Mouse (Mus musculus) bone marrow macrophage, adult 2 months (primary cell): ENCODE results near the gene Chchd1. TPM values are rescaled to one million over a fixed set of nuclear protein-coding genes. Genes with fewer than 3 reads are reported as not detected.

Experiments
- H3K27ac ChIP-seq: 2 replicates; pipeline ENCODE4 v1.5.1; 2012; ENCODE audit warnings: low read depth, low read length; ENCODE audit not compliant: insufficient read depth
- H3K4me1 ChIP-seq: 2 replicates; pipeline ENCODE4 v1.6.1; 2012; ENCODE audit warnings: low read length; ENCODE audit not compliant: control insufficient read depth, insufficient read depth
- H3K4me3 ChIP-seq: 2 replicates; pipeline ENCODE4 v1.5.1; 2012; ENCODE audit warnings: mild to moderate bottlenecking, low read length, moderate library complexity; ENCODE audit not compliant: insufficient read depth
- CTCF ChIP-seq: IDR thresholded peaks from 2 replicates; pipeline ENCODE4 v1.5.1; 2012; ENCODE audit warnings: low read depth, mild to moderate bottlenecking, low read length, moderate library complexity
- POLR2A ChIP-seq: IDR thresholded peaks from 2 replicates; pipeline ENCODE4 v1.6.1; 2012; ENCODE audit warnings: mild to moderate bottlenecking, low read depth, low read length, borderline replicate concordance
- polyA plus RNA-seq: library from polyadenylated mRNA; stranded (reverse); fragments of >200 nt; gene quantifications from 2 replicates; pipeline ENCODE4 v1.2.4, GENCODE M21; 2012; ENCODE audit not compliant: missing spikeins, insufficient read depth, insufficient read length

Chchd1 gene
- polyA plus RNA-seq: 70.7 and 91.5 TPM in 2 replicates

DNA sequence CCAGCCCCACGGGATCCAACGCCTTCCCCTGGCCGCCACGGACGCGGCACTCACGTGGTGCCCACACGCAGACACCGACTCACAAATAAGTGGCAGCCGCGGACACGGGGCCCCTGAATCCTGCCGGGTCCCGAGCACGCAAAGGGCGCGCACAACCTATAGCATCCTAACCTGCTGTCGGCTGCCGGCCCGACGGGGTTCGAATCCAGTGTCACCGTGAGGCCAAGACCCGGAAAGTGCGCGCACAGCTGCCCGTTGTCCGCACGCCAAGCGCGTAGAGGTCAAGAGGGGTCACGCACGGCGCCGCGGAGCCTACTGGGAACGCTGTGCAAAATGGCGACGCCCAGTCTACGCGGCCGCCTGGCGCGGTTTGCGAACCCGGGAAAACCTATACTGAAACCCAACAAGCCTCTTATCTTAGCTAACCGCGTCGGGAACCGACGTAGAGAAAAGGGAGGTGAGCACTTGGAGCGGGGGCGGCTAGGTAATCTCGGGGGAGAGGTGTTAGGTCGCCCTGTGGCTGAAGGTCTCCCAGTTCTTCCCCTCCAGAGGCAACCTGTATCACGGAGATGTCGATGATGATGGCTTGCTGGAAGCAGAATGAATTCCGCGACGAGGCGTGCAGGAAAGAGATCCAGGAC, at the start of gene Chchd1:
Gene Chchd1 (plus strand): TSS at position 266 of the 641 bp plus-strand sequence.
- H3K4me1 ChIP-seq: peaks cover 20% of the 10 kb centered on the region
- TF ChIP-seq POLR2A (no peak), CTCF (no peak)
- peak within 1 kb of the TSS; percentile 93 for H3K4me3 ChIP-seq
- peak within 1 kb of the TSS; percentile 76 for H3K27ac ChIP-seq

DNA sequence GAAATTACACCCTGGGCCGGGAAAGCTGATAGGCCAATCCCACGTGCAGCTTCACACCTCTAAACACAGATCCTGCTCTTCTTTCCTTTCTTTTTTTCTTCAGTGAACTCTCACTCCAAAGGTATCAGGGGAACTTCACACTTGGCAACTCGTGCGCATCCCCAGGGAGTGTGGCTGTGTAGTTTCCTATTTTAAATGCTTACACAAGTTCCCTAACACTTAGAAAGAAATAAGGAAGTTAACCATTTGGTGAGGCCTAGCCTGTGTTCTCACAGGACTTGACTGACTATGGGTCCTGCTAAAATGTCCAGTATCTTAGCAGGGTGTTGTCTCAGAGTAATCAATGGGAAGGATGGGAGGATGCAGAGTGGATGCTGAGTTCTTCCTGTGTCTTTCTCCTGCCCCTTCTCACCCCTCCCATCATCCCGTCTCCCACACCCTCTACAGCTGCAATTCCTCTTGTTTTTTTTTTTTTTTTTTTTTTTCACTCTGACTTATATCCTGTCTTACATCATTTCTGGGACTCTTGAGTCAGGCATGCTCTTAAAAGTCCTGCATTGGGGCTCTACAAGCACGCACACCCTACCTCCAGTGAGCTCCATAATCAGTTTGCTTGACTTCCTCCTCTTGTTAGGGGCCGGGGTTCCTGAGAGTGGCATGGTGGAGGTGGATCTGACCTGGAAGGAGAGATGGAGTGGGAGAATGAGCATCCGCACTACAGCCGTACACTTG, 48.0 kb upstream of the Chchd1 start:
- Histone ChIP-seq H3K4me3 (no peak overlapping the region), H3K4me1 (peaks cover 37% of the 10 kb centered on the region), H3K27ac (peak overlapping the region; percentile 92)
- TF ChIP-seq CTCF (no peak), POLR2A (no peak)

DNA sequence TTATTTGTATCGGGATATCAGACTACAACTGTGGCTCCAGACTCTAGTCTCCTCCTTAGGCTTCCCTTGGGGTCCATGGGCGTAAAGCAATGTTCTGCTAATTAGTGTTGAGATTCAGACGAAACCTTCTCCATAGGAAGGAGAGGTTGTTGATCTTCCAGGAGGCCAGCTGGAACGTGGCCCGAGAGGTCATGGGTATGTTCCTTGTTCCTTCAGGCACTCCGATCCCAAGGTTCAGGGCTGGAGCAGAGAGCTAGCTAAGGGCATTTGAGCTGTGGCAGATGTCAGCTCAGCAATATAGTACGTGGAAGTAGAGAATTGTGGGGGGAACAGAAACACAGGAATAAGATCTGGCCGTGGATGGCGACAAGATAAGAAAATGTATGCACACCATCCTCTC, 47.1 kb upstream of the Chchd1 start:
- TF ChIP-seq POLR2A (no peak), CTCF (no peak)
- Histone ChIP-seq H3K4me3 (no peak overlapping the region), H3K4me1 (peaks cover 39% of the 10 kb centered on the region), H3K27ac (peak overlapping the region; percentile 92)

DNA sequence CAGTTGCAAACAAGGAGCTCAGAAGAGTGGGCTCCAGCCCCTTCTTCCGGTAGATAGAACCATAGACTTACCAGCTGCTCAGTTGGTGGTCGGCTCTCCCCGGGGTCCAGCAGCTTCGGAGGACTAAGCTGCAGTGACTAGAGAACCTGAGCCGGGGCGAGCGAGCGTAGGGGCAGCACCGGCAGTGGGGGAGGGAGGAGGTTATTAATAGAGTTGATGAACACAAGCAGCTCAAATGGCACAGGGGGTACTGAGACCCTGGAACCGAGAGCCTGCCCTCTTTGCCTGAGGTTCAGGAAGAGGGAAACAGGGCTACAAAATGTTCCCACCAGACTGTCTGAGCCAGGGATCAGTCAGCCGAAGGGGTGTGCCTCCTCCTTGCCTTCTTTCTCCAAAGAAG, 46.4 kb upstream of the Chchd1 start, which contains the start of gene Myoz1:
Gene Myoz1 (minus strand): TSS at position 180 of the 400 bp plus-strand sequence.
- TF ChIP-seq CTCF (no peak), POLR2A (no peak)
- peak within 1 kb of the TSS; percentile 92 for H3K27ac ChIP-seq
- no peak within 1 kb of the TSS for H3K4me3 ChIP-seq
- H3K4me1 ChIP-seq: peaks cover 40% of the 10 kb centered on the region

DNA sequence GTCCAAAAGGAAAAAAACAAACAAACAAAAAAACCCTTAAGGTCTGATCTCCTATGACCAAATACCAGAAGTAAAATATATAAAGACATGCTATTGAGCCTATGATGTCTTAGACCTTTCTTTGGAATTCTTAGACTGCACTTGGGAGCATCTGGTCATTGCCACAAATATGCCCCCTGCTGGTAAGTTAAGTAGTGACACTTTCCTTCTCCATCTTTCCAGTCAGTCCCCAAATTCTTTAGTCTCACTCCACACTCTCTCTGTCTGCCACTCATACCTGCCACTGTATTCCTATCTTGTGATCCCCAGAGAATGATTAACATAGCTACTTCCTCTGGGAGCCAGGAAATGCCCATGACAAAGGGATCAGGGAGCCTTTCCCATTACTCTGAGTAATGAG, 44.5 kb upstream of the Chchd1 start:
- H3K4me1 ChIP-seq: peaks cover 31% of the 10 kb centered on the region
- TF ChIP-seq POLR2A: no peak
- TF ChIP-seq CTCF: no peak
- no peak overlapping the region for H3K27ac ChIP-seq
- H3K4me3 ChIP-seq: no peak overlapping the region

DNA sequence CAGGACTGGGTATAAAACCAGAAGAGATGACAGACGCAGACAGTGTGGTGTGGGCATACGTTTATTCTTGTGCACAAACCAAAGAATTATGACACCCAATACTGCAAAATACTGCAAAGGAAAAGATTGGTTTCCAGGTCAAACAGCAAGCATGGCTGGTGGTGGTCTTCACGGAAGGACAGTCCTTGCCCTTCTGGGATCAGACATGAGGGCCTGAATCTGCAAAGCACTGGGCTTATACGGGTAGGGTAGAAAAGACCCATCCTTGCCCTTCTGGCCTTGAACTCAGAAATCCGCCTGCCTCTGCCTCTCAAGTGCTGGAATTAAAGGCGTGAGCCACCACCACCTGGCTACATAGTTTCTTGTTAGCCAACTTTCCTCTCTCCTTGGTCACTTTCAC, 43.9 kb upstream of the Chchd1 start:
- no peak overlapping the region for H3K4me3 ChIP-seq
- TF ChIP-seq POLR2A: no peak
- no peak overlapping the region for H3K27ac ChIP-seq
- peaks cover 26% of the 10 kb centered on the region for H3K4me1 ChIP-seq

DNA sequence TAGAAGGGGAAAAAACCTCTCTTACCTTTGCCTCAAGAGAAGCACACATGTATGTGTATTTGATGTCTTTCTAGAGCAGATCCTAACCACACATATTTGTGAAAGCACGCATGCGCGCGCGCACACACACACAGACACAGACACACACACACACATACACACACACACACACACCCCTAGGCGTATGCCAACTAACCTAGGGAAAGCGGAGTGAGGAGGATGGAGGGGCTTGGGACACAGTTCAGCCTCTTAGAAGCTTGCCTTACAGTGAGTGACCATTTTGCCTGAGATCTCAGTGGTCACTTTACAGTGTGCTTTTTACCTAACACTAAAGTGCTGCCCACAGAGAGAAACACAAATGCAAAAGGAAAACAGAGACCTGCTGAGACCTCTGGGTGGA, 43.1 kb upstream of the Chchd1 start:
- Histone ChIP-seq H3K27ac (no peak overlapping the region), H3K4me1 (peaks cover 20% of the 10 kb centered on the region), H3K4me3 (no peak overlapping the region)
- TF ChIP-seq CTCF (no peak), POLR2A (no peak)

DNA sequence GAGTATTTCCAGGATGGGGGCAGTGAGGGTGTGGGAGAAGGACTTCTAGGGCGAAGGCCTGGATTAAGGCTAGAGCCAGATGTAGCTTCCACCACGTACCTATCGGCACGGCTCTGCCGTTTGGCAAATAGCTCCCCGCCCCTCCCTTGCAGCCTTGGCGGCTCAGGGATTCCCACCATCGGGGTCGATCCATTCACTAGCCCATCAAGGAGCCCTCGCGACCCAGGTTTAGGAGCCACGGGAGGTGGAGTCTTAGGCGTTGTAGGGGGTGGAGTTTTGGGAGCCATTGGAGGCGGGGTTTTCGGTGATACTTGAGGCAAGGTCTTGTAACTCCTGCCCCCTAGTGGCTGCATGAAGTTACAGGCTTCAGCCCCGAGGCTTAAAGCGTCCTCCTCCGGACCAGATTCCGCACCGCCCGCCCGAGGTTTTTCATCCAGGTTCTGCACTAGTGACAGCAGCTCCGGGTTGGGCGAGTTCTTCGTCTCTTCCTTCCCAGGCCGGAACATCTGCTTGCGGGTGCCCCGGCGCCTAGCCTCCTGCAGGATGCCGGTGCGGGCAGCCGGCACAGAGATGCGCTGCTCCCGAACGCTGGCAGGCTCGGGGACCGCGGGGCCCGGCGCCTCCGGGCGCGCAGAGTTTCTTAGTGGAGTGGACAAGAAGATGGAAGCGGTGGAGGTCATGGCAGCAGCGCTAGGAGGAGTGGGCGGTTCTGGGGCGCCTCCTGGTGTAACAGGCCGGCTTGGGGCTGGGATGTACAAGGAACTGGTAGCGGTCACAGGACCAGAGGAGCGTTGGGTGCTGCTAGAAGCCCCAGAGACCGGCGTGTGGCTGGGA, 41.8 kb upstream of the Chchd1 start:
- Histone ChIP-seq H3K27ac (no peak overlapping the region), H3K4me1 (peaks cover 8% of the 10 kb centered on the region), H3K4me3 (peak overlapping the region; percentile 62)
- TF ChIP-seq CTCF (peak; percentile 43), POLR2A (no peak)

DNA sequence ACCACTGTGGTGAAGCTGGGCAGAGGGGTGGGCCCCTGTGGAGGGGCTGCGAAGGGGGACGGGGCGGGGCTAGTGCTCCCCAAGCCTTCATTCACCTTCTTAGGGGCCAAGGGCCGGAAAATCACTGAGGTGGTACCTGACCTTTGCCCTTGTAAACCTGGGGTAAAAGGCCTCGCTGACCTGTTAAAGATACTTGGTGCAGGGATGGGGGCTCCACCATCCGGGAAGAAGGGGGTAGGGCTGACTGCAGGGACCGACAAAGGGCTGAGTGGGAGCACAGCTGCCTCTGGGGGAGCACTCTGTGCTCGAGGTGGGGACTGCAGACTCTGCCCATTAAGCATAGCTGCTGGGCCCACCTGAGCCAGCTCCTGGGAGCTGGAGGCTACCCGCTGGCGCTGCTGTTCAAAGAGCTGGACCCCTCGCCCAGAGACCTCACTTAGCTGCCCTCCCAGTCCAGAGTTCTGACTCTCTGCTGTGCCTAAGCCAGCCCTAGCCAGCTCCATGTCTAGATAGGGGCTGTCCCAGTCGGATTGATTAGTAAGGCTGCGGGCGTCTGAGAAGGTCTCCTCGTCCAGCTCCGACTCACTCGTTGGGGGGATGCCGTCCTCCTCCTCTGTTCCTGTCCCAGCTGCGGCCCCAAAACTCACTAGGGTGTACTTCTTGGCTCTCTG, 41.0 kb upstream of the Chchd1 start:
- TF ChIP-seq POLR2A (no peak), CTCF (no peak)
- H3K4me1 ChIP-seq: peaks cover 4% of the 10 kb centered on the region
- H3K27ac ChIP-seq: no peak overlapping the region
- H3K4me3 ChIP-seq: peak overlapping the region; percentile 62

DNA sequence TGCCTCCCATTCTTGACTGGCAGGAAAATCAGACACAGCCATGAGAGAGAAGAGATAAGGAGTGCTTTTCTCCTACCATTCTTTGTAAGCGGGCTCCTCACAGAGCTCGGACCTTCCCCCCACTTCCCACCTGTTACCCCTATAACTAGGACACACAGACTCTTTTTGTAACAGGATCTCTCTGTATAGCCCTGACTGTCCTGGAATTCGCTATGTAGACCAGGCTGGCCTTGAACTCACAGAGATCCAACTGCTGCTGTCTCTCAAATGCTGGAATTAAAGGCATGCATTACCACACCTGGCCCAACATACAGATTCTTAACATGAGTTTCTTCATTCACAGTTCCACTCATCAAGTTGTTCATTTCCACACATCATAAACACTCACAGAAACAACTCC, 40.1 kb upstream of the Chchd1 start:
- TF ChIP-seq CTCF (no peak), POLR2A (no peak)
- Histone ChIP-seq H3K27ac (no peak overlapping the region), H3K4me3 (no peak overlapping the region), H3K4me1 (peaks cover 4% of the 10 kb centered on the region)
